Mouse (Mus musculus) cerebellum, adult 2 months (tissue): ENCODE data around the gene Mrps18a.

ENCODE experiments used
- CTCF ChIP-seq: fragments of 200-500 bp; IDR thresholded peaks from 2 replicates; pipeline ENCODE4 v1.5.1; 2011; ENCODE audit warnings: low read depth, mild to moderate bottlenecking, control low read depth, low read length, moderate library complexity, borderline replicate concordance; ENCODE audit not compliant: insufficient read depth
- POLR2A ChIP-seq: fragments of 200-500 bp; IDR thresholded peaks from 2 replicates; pipeline ENCODE4 v1.6.1; 2011; ENCODE audit warnings: low read length, control low read depth, borderline replicate concordance; ENCODE audit not compliant: insufficient read depth

GRCm38 (mm10) chr17:46117623-46118422, 7.0 kb downstream of the Mrps18a start:
- no peak for TF ChIP-seq CTCF
- TF ChIP-seq POLR2A: no peak
